Mouse (Mus musculus) T-helper 2 cell (primary cell): Measurements from ENCODE around the gene Scn3b.

Experiments used
- in situ Hi-C: fragments of 300-600 bp; cut with MboI, MseI; formaldehyde crosslinking; loops from one replicate; pipeline ENCODE4 v1.15.1; 2025; ENCODE audit warnings: high pct_unique_total_duplicates

The Scn3b gene

GRCm38 (mm10) chr9:40269103-40269861 is at the start of gene Scn3b:
Gene Scn3b (plus strand): TSS chr9:40269217.
- in situ Hi-C loops: no loop called here

GRCm38 (mm10) chr9:40224289-40224688 is 44.7 kb upstream of the Scn3b start:
- in situ Hi-C loops: no loop called here

GRCm38 (mm10) chr9:40227874-40228789 is 40.9 kb upstream of the Scn3b start:
- in situ Hi-C loops: no loop called here

- in situ Hi-C loops: no loop called here
These were observed 40.1 kb upstream of the Scn3b start for GRCm38 (mm10) chr9:40228804-40229331.

- in situ Hi-C loops: no loop called here
These were observed 39.5 kb upstream of the Scn3b start for GRCm38 (mm10) chr9:40229479-40229878.

- in situ Hi-C loops: loop anchor here (10.0 kb wide), 1 partner anchor 374 kb away; no protein-coding TSS in a partner anchor
These were observed 38.0 kb upstream of the Scn3b start for GRCm38 (mm10) chr9:40231019-40231418.

GRCm38 (mm10) chr9:40234233-40235072 is 34.6 kb upstream of the Scn3b start:
- in situ Hi-C loops: loop anchor here (10.0 kb wide), 1 partner anchor 370 kb away; no protein-coding TSS in a partner anchor

GRCm38 (mm10) chr9:40235220-40235619 is 33.8 kb upstream of the Scn3b start:
- in situ Hi-C loops: loop anchor here (10.0 kb wide), 1 partner anchor 370 kb away; no protein-coding TSS in a partner anchor

- in situ Hi-C loops: loop anchor here (10.0 kb wide), 1 partner anchor 365 kb away; no protein-coding TSS in a partner anchor
These were observed 29.3 kb upstream of the Scn3b start for GRCm38 (mm10) chr9:40239749-40240148.

GRCm38 (mm10) chr9:40240311-40240710 is 28.7 kb upstream of the Scn3b start:
- in situ Hi-C loops: no loop called here

- in situ Hi-C loops: no loop called here
These were observed 27.7 kb upstream of the Scn3b start for GRCm38 (mm10) chr9:40241223-40241801.

GRCm38 (mm10) chr9:40241951-40242888 is 26.8 kb upstream of the Scn3b start:
- in situ Hi-C loops: no loop called here

GRCm38 (mm10) chr9:40245466-40245865 is 23.6 kb upstream of the Scn3b start:
- in situ Hi-C loops: no loop called here

- in situ Hi-C loops: no loop called here
These were observed 22.9 kb upstream of the Scn3b start for GRCm38 (mm10) chr9:40245974-40246665.

GRCm38 (mm10) chr9:40246702-40247101 is 22.3 kb upstream of the Scn3b start:
- in situ Hi-C loops: no loop called here

GRCm38 (mm10) chr9:40249106-40249505 is 19.9 kb upstream of the Scn3b start:
- in situ Hi-C loops: no loop called here

GRCm38 (mm10) chr9:40252459-40252858 is 16.6 kb upstream of the Scn3b start:
- in situ Hi-C loops: no loop called here

GRCm38 (mm10) chr9:40263874-40264273 is 5.1 kb upstream of the Scn3b start:
- in situ Hi-C loops: no loop called here
